Mouse (Mus musculus): Measurements from ENCODE around the gene Prap1.

DNA sequence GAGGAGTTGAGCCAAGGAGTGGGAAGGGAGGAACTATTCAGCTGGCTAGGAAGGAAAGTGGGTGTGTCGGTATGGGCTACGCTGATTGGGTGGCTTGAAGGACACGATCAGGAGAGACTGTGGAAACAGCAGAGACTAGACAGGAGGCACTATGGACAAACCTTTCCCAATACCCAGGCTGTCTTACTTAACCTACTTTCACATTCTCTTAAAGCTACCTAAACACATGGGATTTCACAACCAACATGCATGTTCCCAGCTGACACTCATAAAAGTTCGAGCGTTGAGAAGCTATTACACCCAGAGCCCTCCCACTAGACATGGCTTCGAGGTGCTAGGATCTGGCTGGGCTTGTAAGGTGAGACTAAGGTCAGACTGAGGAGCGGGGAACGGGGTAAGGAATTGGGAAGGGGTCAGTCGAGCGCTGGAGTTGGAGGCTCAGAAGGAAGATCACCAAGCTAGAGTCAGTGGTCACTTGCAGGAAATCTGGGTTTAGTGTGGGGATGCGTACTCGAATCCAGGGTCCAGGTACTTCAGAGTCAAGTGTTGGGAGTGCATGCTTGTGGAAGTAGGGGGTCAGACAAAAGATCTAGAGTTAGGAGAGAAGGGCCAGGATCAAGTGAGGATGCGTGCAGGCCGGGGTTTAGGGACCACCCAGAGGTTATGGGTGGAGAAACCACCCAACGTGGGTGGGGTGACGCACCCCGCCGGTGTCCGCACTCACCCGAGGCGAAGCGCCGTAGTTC is 22.6 kb downstream of the Prap1 start, which contains the start of gene Paox:
- no peak for TF ChIP-seq GATA1 (IDR thresholded peaks at IDR 0.05; ENCODE audit: borderline replicate concordance, low read length)
- no peak for TF ChIP-seq FLI1 (IDR thresholded peaks at IDR 0.05; ENCODE audit: low read length)
